Mouse (Mus musculus) liver, embryonic 13.5 days (tissue): Measurements from ENCODE around the gene Itgb1bp1. TPM values are rescaled to one million over a fixed set of nuclear protein-coding genes. Genes with fewer than 3 reads are reported as not detected.

Experiments
- ATAC-seq: fragments of 200-750 bp; cut with Nextera tagmentation; 2 replicates; pipeline ENCODE4 v1.8.0; 2017; ENCODE audit warnings: low read depth, mild to moderate bottlenecking, moderate number of reproducible peaks, moderate library complexity
- DNase-seq: peaks from one replicate; pipeline ENCODE4 v3.0.0; 2022
- H3K27ac ChIP-seq: fragments of 300-500 bp; sonication (generic); 2 replicates; pipeline ENCODE4 v1.5.1; 2015; ENCODE audit warnings: moderate library complexity, mild to moderate bottlenecking, inconsistent platforms
- H3K27me3 ChIP-seq: fragments of 300-500 bp; sonication (generic); 2 replicates; pipeline ENCODE4 v1.6.1; 2015; ENCODE audit warnings: mild to moderate bottlenecking, inconsistent platforms
- H3K36me3 ChIP-seq: fragments of 300-500 bp; sonication (generic); 2 replicates; pipeline ENCODE4 v1.6.1; 2015; ENCODE audit warnings: mild to moderate bottlenecking, inconsistent platforms
- H3K4me1 ChIP-seq: fragments of 300-500 bp; sonication (generic); replicated peaks from 2 replicates; pipeline ENCODE4 v1.6.1; 2015; ENCODE audit warnings: inconsistent platforms
- H3K4me2 ChIP-seq: fragments of 300-500 bp; sonication (generic); 2 replicates; pipeline ENCODE4 v1.6.1; 2015; ENCODE audit warnings: inconsistent platforms, mild to moderate bottlenecking, moderate library complexity
- H3K4me3 ChIP-seq: fragments of 300-500 bp; sonication (generic); replicated peaks from 2 replicates; pipeline ENCODE4 v1.5.1; 2015; ENCODE audit warnings: mild to moderate bottlenecking, inconsistent platforms
- H3K9ac ChIP-seq: fragments of 300-500 bp; sonication (generic); 2 replicates; pipeline ENCODE4 v1.6.1; 2015; ENCODE audit warnings: mild to moderate bottlenecking, inconsistent platforms
- H3K9me3 ChIP-seq: fragments of 300-500 bp; sonication (generic); replicated peaks from 2 replicates; pipeline ENCODE4 v1.6.1; 2016; ENCODE audit warnings: inconsistent platforms
- WGBS: fragments of 180-500 bp; shearing (Covaris S2); methylation state at CpG from one replicate; pipeline ENCODE4 v1.1.7; 2015; ENCODE audit not compliant: insufficient replicate concordance; 5-methylcytosine and 5-hydroxymethylcytosine counted together
- polyA plus RNA-seq: library from polyadenylated mRNA; unstranded; fragments of >200 nt; fragmentation: Nextera tagmentation; extraction: Ambion mirVana; gene quantifications from 2 replicates; pipeline ENCODE4 v1.2.1, GENCODE M21; 2015

Gene Itgb1bp1
- polyA plus RNA-seq, 1 experiment from 2014 or later: 28.7 TPM

GRCm38 (mm10) chr12:21212876-21213275 is 73.2 kb downstream of the Itgb1bp1 start:
- Histone ChIP-seq H3K4me2 (no peak overlapping the region), H3K27ac (no peak overlapping the region), H3K4me1 (peaks cover 29% of the 10 kb centered on the region), H3K27me3 (no peaks in the 10 kb centered on the region), H3K9me3 (no peaks in the 10 kb centered on the region), H3K9ac (no peak overlapping the region), H3K4me3 (no peak overlapping the region), H3K36me3 (0 out of 2 replicates have a peak, but pooled peaks cover 2% of the 10 kb centered on the region)
- no peak for ATAC-seq
- 81% methylated on average over 17 of the region's 17 CpGs for WGBS
- no peak for DNase-seq

DNA sequence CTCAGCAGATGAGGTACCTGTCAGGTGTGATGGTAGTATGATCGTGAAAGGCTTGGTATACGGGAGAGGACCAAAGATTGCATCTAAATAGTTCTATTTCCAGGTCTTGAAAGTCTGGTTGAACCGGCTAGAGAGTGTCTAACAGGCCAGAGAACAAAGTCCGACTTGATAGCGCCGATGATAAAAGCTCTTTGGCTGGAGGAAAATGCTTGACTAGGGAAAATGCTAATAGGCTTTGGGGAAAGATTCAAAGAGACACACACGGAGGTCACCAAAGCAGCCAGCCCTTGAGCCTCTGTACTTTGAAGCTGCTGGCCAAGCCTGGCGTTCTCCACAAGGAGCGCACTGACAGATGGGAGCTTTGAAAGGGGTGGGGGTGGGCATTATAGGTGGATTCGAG is 76.8 kb downstream of the Itgb1bp1 start:
- DNase-seq: no peak
- H3K9ac ChIP-seq: no peak overlapping the region
- H3K4me3 ChIP-seq: no peak overlapping the region
- H3K4me1 ChIP-seq: peaks cover 49% of the 10 kb centered on the region
- no peaks in the 10 kb centered on the region for H3K27me3 ChIP-seq
- ATAC-seq: no peak
- peak overlapping the region; percentile 7; the same call in 1 of the 2 replicates for H3K27ac ChIP-seq
- H3K36me3 ChIP-seq: 0 out of 2 replicates have a peak, but pooled peaks cover 3% of the 10 kb centered on the region
- WGBS: 68% methylated on average over 10 of the region's 10 CpGs
- no peaks in the 10 kb centered on the region for H3K9me3 ChIP-seq
- H3K4me2 ChIP-seq: no peak overlapping the region

DNA sequence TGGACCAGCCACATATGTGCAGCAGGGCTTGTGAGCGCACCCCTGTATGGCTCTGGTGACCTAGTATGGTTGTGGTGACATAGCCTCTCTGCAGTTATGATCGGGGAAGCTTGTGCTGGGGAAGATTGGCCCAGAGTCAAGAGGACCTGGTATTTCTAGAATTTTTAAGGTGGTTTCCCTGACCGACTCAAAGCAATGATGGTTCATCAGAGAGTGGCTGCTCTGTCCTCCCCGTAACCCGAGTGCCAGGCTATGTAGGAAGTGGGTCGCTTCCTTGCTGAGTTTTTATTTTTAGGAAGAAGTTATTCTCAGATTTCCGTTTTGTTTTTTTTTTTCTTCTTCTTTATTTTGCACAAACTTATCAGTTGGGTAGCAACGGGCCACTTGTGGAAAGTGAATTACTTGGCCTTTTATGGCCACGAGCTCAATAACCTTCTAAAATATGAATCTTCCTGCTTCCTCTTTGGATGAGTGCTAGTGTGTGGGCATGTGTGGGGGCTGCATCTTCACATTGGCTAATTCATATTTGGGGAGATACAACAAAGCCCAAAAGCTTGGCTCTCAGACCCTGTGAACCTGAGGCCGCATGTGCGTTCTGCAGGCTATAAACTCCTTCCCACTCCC is 77.8 kb downstream of the Itgb1bp1 start:
- 0 out of 2 replicates have a peak, but pooled peaks cover 3% of the 10 kb centered on the region for H3K36me3 ChIP-seq
- peaks cover 53% of the 10 kb centered on the region for H3K4me1 ChIP-seq
- H3K27ac ChIP-seq: peak overlapping the region; percentile 43

DNA sequence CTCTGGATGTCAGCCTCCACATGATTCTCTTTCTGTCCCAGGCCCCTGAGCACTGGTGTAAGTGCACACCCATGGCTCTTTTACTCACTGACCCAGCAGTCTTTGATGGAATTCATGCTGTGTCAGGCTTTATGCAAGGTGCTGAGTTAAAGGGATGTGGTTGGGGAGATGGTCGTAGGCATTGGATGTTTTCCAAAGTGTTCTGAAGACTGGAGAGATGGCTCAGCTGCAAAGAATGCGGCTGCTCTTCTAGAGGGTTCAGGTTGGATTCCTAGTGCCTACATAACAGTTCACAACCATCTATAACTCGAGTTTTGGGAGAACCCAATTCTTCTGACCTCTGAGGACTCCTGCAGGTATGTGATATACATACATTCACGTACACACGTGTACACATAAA is 78.7 kb downstream of the Itgb1bp1 start:
- H3K4me3 ChIP-seq: no peak overlapping the region
- 0 out of 2 replicates have a peak, but pooled peaks cover 3% of the 10 kb centered on the region for H3K36me3 ChIP-seq
- no peaks in the 10 kb centered on the region for H3K9me3 ChIP-seq
- WGBS: 73% methylated on average over 5 of the region's 5 CpGs
- H3K27me3 ChIP-seq: no peaks in the 10 kb centered on the region
- peaks cover 55% of the 10 kb centered on the region for H3K4me1 ChIP-seq
- no peak for DNase-seq
- no peak overlapping the region for H3K9ac ChIP-seq
- H3K27ac ChIP-seq: no peak overlapping the region
- ATAC-seq: no peak
- H3K4me2 ChIP-seq: no peak overlapping the region

More for the DNA sequence above, 77.8 kb downstream of the Itgb1bp1 start:
- 53% methylated on average over 11 of the region's 11 CpGs for WGBS
- no peaks in the 10 kb centered on the region for H3K27me3 ChIP-seq
- DNase-seq: no peak
- H3K9ac ChIP-seq: no peak overlapping the region
- no peak overlapping the region for H3K4me3 ChIP-seq
- no peaks in the 10 kb centered on the region for H3K9me3 ChIP-seq
- H3K4me2 ChIP-seq: no peak overlapping the region
- ATAC-seq: no peak

- Histone ChIP-seq H3K4me1 (peaks cover 67% of the 10 kb centered on the region), H3K9ac (no peak overlapping the region), H3K27me3 (no peaks in the 10 kb centered on the region), H3K27ac (no peak overlapping the region; the same call in 1 of the 2 replicates), H3K36me3 (0 out of 2 replicates have a peak, but pooled peaks cover 3% of the 10 kb centered on the region), H3K4me2 (no peak overlapping the region), H3K4me3 (no peak overlapping the region), H3K9me3 (no peaks in the 10 kb centered on the region)
- ATAC-seq (peak; percentile 70), DNase-seq (no peak)
- 31% methylated on average over 4 of the region's 4 CpGs for WGBS
These were observed 80.3 kb downstream of the Itgb1bp1 start for GRCm38 (mm10) chr12:21205799-21206198.

DNA sequence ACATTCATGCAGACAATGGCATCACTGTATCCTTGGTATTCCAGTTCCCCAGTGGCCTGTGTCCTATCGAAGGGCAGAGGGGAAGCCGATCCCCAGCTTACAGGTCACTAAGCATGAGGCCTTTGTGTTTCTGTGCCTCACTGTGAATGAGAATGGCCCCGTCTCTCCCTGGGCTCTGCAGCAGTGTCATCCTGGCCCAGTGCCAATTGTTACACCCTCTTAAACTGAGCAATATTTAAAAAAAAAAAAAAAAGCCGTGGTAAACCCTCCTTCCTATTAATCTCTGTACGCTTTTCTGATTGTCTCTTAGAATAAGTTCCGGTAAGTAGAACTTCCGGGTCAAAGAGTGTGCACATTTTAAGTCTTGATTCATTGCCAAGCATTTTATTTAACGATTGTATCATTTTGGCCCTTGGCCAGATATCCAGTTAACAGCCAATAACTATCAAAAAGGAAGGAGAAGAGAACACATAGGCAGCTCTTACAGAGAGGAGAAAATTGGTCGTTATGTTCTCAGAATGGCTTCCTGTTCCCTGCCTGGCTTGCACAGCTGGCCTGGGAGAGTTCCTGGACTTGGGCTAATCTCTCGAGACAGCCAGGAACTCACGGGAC is 81.3 kb downstream of the Itgb1bp1 start:
- H3K27ac ChIP-seq: no peak overlapping the region
- DNase-seq (no peak), ATAC-seq (no peak)
- H3K4me2 ChIP-seq: no peak overlapping the region
- WGBS: 55% methylated on average over 11 of the region's 11 CpGs
- H3K4me3 ChIP-seq: no peak overlapping the region
- no peaks in the 10 kb centered on the region for H3K27me3 ChIP-seq
- H3K9ac ChIP-seq: no peak overlapping the region
- H3K9me3 ChIP-seq: no peaks in the 10 kb centered on the region
- H3K36me3 ChIP-seq: 0 out of 2 replicates have a peak, but pooled peaks cover 3% of the 10 kb centered on the region
- H3K4me1 ChIP-seq: peaks cover 71% of the 10 kb centered on the region

DNA sequence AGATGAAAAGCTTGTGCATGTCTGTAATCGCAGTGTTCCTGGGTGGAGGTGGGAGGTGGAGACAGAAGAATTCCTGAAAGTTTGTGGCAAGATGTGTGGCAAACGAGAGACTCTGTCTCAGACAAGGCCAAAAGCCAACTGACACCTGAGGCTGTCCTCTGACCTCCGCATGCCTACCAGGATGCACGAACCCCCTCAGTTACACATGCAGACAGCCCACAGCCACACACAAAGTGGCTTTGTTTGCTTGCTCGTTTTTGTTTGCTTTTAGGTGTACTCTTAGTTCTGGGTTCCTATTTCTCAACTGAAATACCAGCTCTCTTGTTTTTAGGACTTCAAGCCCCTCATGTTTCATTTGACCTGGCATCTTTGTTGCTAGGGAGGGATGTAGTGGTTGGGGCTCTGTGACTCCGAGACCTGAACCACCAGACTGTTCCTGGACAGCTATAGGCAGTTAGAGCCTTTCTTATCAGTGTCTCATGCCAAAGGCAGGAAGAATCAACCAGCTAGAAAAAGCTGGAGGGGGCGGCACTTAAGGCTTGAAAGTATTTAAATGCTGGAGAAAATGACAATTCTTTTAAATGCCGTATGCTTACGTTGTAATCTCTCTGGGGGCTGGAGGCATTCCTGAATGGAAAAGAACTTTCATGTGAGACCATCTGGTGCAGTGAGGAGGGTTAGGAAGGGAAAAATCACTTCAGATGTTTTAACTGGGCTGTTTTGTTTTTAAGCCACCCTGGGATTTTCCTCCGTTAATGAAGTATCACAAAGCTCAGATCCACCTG is 84.4 kb downstream of the Itgb1bp1 start:
- Histone ChIP-seq H3K36me3 (no peaks in the 10 kb centered on the region), H3K4me3 (no peak overlapping the region), H3K4me1 (peaks cover 62% of the 10 kb centered on the region), H3K27me3 (no peaks in the 10 kb centered on the region), H3K9me3 (no peaks in the 10 kb centered on the region), H3K4me2 (no peak overlapping the region), H3K27ac (peak overlapping the region; percentile 48), H3K9ac (no peak overlapping the region)
- WGBS: 53% methylated on average over 10 of the region's 10 CpGs
- ATAC-seq: 0 out of 2 replicates have a peak, but pooled peaks have one; percentile 22
- no peak for DNase-seq

GRCm38 (mm10) chr12:21200613-21201012 is 85.5 kb downstream of the Itgb1bp1 start:
- ATAC-seq: peak; percentile 35; the same call in 1 of the 2 replicates
- 87% methylated on average over 8 of the region's 8 CpGs for WGBS
- H3K4me3 ChIP-seq: no peak overlapping the region
- H3K27ac ChIP-seq: no peak overlapping the region
- H3K27me3 ChIP-seq: no peaks in the 10 kb centered on the region
- no peak overlapping the region for H3K9ac ChIP-seq
- DNase-seq: no peak
- H3K9me3 ChIP-seq: no peaks in the 10 kb centered on the region
- peaks cover 51% of the 10 kb centered on the region for H3K4me1 ChIP-seq
- no peak overlapping the region for H3K4me2 ChIP-seq
- H3K36me3 ChIP-seq: no peaks in the 10 kb centered on the region

- H3K36me3 ChIP-seq: no peaks in the 10 kb centered on the region
- H3K27ac ChIP-seq: no peak overlapping the region
- H3K9ac ChIP-seq: no peak overlapping the region
- H3K4me1 ChIP-seq: peaks cover 41% of the 10 kb centered on the region
- no peak overlapping the region for H3K4me2 ChIP-seq
- H3K4me3 ChIP-seq: no peak overlapping the region
- no peaks in the 10 kb centered on the region for H3K9me3 ChIP-seq
- 67% methylated on average over 4 of the region's 4 CpGs for WGBS
- ATAC-seq (no peak), DNase-seq (no peak)
- no peaks in the 10 kb centered on the region for H3K27me3 ChIP-seq
These were observed 89.7 kb downstream of the Itgb1bp1 start for GRCm38 (mm10) chr12:21196420-21196819.

GRCm38 (mm10) chr12:21195497-21195896 is 90.6 kb downstream of the Itgb1bp1 start:
- Histone ChIP-seq H3K9ac (no peak overlapping the region), H3K4me2 (no peak overlapping the region), H3K9me3 (no peaks in the 10 kb centered on the region), H3K4me3 (no peak overlapping the region), H3K4me1 (peaks cover 43% of the 10 kb centered on the region), H3K27me3 (no peaks in the 10 kb centered on the region), H3K27ac (no peak overlapping the region), H3K36me3 (no peaks in the 10 kb centered on the region)
- DNase-seq: no peak
- peak; percentile 31 for ATAC-seq
- WGBS: 74% methylated on average over 3 of the region's 3 CpGs

DNA sequence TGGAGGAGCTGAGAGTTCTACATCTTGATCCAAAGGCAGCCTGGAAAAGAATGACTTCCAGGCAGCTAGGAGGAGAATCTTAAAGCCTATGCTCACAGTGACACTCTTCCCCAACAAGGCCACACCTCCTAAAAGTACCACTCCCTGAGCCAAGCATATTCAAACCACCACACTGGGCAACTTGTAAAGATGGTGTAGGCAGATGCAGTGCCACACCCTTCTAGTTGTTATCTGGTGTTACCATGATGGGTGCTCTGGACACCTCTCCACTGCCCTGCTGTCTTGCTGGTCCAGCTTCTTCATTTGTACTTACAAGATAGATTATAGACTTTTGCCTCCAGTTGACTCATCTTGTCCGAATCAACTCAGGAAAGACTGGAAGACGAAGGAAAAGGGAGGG is 94.5 kb downstream of the Itgb1bp1 start:
- Histone ChIP-seq H3K27me3 (no peaks in the 10 kb centered on the region), H3K27ac (no peak overlapping the region), H3K4me1 (peaks cover 24% of the 10 kb centered on the region), H3K4me3 (no peak overlapping the region), H3K4me2 (no peak overlapping the region), H3K36me3 (no peaks in the 10 kb centered on the region), H3K9ac (no peak overlapping the region), H3K9me3 (no peaks in the 10 kb centered on the region)
- 71% methylated on average over 2 of the region's 2 CpGs for WGBS
- DNase-seq (peak; percentile 20), ATAC-seq (peak; percentile 83)
